Mouse (Mus musculus): ENCODE results near the gene Tnpo1. TPM values are rescaled to one million over a fixed set of nuclear protein-coding genes. Genes with fewer than 3 reads are reported as not detected.

Tnpo1 gene
- polyA plus RNA-seq, 1 experiment from 2014 or later = 41.1 TPM

DNA sequence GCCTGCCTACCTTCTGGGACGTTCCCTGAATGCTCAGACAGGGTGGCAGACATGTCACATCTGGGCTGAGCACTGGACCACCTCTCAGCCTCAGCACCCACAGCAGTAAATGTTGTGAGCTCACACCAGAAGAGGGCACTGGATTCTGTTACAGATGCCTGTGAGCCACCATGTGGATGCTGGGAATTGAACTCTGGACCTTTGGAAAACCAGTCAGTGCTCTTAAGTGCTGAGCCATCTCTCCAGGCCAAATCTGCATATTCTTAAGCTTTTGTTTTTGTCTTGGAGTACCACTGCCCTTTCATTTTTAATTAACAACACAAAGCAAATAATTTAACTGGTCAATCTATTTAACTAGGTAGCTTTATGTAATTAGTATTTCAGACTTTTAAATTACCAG, 44.2 kb downstream of the Tnpo1 start:
- H3K4me3 ChIP-seq (replicated peaks) = no peak overlapping the region
- 91% methylated on average over 1 of the region's 1 CpGs for WGBS
- no peaks in the 10 kb centered on the region for H3K4me1 ChIP-seq
- H3K9ac ChIP-seq (replicated peaks) = no peak overlapping the region
- no peak overlapping the region for H3K4me2 ChIP-seq
- no peaks in the 10 kb centered on the region for H3K9me3 ChIP-seq (replicated peaks)
- ATAC-seq (ENCODE audit: low FRiP score) = no peak
- peaks cover 54% of the 10 kb centered on the region for H3K36me3 ChIP-seq
- no peak overlapping the region for H3K27ac ChIP-seq (replicated peaks)
- no peaks in the 10 kb centered on the region for H3K27me3 ChIP-seq (replicated peaks)

- H3K36me3 ChIP-seq = peaks cover 44% of the 10 kb centered on the region
- no peak for ATAC-seq (ENCODE audit: low FRiP score)
- no peak overlapping the region for H3K9ac ChIP-seq (replicated peaks)
- no peaks in the 10 kb centered on the region for H3K27me3 ChIP-seq (replicated peaks)
- no peaks in the 10 kb centered on the region for H3K9me3 ChIP-seq (replicated peaks)
- H3K27ac ChIP-seq (replicated peaks) = no peak overlapping the region
- H3K4me2 ChIP-seq = no peak overlapping the region
- H3K4me1 ChIP-seq = no peaks in the 10 kb centered on the region
- WGBS = 68% methylated on average over 2 of the region's 2 CpGs
- no peak overlapping the region for H3K4me3 ChIP-seq (replicated peaks)
These were observed 45.8 kb downstream of the Tnpo1 start for GRCm38 (mm10) chr13:98880336-98880735.

GRCm38 (mm10) chr13:98879422-98879821, 46.8 kb downstream of the Tnpo1 start:
- Histone ChIP-seq H3K27me3 (replicated peaks) (no peaks in the 10 kb centered on the region), H3K4me3 (replicated peaks) (no peak overlapping the region), H3K9ac (replicated peaks) (no peak overlapping the region), H3K4me2 (no peak overlapping the region), H3K4me1 (no peaks in the 10 kb centered on the region), H3K27ac (replicated peaks) (no peak overlapping the region), H3K9me3 (replicated peaks) (no peaks in the 10 kb centered on the region), H3K36me3 (peaks cover 46% of the 10 kb centered on the region)
- ATAC-seq (ENCODE audit: low FRiP score) = no peak
- WGBS = 92% methylated on average over 6 of the region's 6 CpGs

- Histone ChIP-seq H3K4me2 (no peak overlapping the region), H3K9ac (replicated peaks) (no peak overlapping the region), H3K36me3 (peaks cover 28% of the 10 kb centered on the region), H3K4me1 (no peaks in the 10 kb centered on the region), H3K4me3 (replicated peaks) (no peak overlapping the region), H3K27me3 (replicated peaks) (no peaks in the 10 kb centered on the region), H3K9me3 (replicated peaks) (no peaks in the 10 kb centered on the region), H3K27ac (replicated peaks) (no peak overlapping the region)
- WGBS = 83% methylated on average over 2 of the region's 2 CpGs
- ATAC-seq (ENCODE audit: low FRiP score) = no peak
These were observed 49.0 kb downstream of the Tnpo1 start for GRCm38 (mm10) chr13:98877165-98877564.

DNA sequence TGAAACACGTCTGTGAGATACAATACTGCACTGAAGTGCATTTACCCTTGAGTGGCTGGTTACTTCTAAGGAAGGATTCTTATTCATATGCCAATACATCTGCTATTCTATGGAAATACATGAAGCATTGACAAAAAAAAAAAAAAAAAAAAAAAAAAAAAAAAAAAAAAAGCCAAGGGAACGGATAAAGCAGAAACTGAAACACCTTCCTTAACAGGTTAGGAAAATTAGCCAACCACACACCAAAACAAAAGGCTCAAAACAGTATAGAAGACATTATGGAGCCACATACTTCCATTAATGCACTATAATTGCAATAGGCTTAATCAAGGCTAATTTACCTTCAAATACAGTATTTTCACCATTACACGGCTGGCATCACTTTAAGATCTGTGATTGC, 51.5 kb downstream of the Tnpo1 start:
- Histone ChIP-seq H3K9ac (replicated peaks) (no peak overlapping the region), H3K27me3 (replicated peaks) (no peaks in the 10 kb centered on the region), H3K4me1 (no peaks in the 10 kb centered on the region), H3K4me2 (no peak overlapping the region), H3K27ac (replicated peaks) (no peak overlapping the region), H3K9me3 (replicated peaks) (no peaks in the 10 kb centered on the region), H3K36me3 (peaks cover 44% of the 10 kb centered on the region), H3K4me3 (replicated peaks) (no peak overlapping the region)
- ATAC-seq (ENCODE audit: low FRiP score) = no peak
- 79% methylated on average over 3 of the region's 3 CpGs for WGBS

DNA sequence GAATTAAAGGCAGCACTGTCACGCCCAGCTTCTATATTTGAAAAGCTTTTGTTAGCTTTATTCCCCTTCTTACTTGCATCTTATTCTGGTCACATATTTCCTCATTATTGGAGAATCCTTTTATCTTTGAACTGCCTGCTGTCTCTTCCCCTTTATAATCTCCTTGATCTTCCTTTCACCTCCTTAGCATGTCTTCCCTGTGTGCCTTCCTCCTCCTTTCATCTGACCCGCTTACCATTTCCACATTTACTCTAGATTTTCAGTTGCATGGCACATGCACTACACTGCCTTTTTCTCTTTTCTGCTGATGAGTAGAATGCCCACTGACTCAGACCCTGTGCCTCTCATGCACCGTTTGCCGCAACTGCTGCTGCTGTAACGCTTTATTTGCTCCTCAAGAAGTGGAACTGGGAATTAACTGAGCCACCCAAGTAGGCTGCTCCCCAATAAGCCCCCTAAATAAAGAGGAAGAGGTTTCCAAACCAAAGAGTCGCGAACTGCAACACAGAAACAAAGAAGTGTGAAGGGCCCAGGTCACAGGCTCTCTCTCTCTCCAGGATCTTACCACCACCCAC, 53.8 kb downstream of the Tnpo1 start:
- Histone ChIP-seq H3K9me3 (replicated peaks) (no peaks in the 10 kb centered on the region), H3K27me3 (replicated peaks) (no peaks in the 10 kb centered on the region), H3K27ac (replicated peaks) (no peak overlapping the region), H3K4me1 (no peaks in the 10 kb centered on the region), H3K36me3 (peaks cover 55% of the 10 kb centered on the region), H3K9ac (replicated peaks) (no peak overlapping the region), H3K4me2 (no peak overlapping the region), H3K4me3 (replicated peaks) (no peak overlapping the region)
- 61% methylated on average over 7 of the region's 7 CpGs for WGBS
- no peak for ATAC-seq (ENCODE audit: low FRiP score)

DNA sequence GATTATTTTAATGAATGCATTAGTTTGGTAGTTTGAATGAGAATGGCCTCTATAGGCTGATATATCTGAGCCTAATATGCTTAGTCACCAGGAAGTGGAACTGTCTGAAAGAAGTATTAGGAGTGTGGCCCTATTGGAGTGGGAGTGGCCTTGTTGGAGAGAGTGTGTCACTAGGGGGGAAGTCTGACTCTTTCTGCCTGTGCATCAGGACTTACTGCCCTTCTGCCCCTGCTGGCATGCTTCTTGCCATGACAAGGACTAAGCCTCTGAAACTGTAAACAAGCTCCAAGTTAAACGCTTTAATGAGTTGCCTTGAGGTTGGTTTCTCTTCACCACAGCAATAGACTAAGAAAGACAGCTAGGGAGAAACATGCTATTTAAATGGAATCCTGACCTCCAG, 54.9 kb downstream of the Tnpo1 start:
- Histone ChIP-seq H3K27ac (replicated peaks) (no peak overlapping the region), H3K4me3 (replicated peaks) (no peak overlapping the region), H3K36me3 (peaks cover 60% of the 10 kb centered on the region), H3K4me1 (no peaks in the 10 kb centered on the region), H3K4me2 (no peak overlapping the region), H3K9me3 (replicated peaks) (no peaks in the 10 kb centered on the region), H3K9ac (replicated peaks) (no peak overlapping the region), H3K27me3 (replicated peaks) (no peaks in the 10 kb centered on the region)
- WGBS = 66% methylated on average over 1 of the region's 1 CpGs
- ATAC-seq (ENCODE audit: low FRiP score) = no peak

GRCm38 (mm10) chr13:98868236-98868923, 57.8 kb downstream of the Tnpo1 start:
- Histone ChIP-seq H3K9ac (replicated peaks) (no peak overlapping the region), H3K36me3 (peaks cover 72% of the 10 kb centered on the region), H3K27me3 (replicated peaks) (no peaks in the 10 kb centered on the region), H3K4me2 (no peak overlapping the region), H3K9me3 (replicated peaks) (no peaks in the 10 kb centered on the region), H3K4me1 (no peaks in the 10 kb centered on the region), H3K4me3 (replicated peaks) (no peak overlapping the region), H3K27ac (replicated peaks) (0 out of 2 replicates have a peak overlapping the region, but pooled peaks have one; percentile 23)
- no peak for ATAC-seq (ENCODE audit: low FRiP score)
- 90% methylated on average over 9 of the region's 9 CpGs for WGBS

DNA sequence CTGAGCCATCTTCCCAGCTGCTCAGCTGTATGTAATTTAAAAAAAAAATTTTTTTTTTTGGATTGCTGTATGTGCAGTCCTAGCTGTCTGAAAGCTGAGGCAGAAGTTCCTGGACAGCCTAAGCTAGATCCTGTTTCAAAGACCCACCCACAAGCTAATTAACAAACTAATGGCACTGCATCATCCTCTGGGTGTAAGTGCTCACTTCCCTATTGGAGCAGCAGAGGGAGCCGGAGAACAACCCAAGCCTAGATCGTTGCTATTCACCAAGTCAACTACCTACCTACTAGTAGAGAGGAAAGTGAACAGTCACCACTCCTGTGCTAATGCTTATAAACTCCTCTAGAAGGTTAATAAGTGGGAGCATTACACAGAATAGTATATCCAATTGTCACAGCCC, 58.4 kb downstream of the Tnpo1 start:
- no peak overlapping the region for H3K4me3 ChIP-seq (replicated peaks)
- no peak overlapping the region for H3K9ac ChIP-seq (replicated peaks)
- no peaks in the 10 kb centered on the region for H3K4me1 ChIP-seq
- H3K27ac ChIP-seq (replicated peaks) = no peak overlapping the region
- H3K4me2 ChIP-seq = no peak overlapping the region
- H3K9me3 ChIP-seq (replicated peaks) = no peaks in the 10 kb centered on the region
- 50% methylated on average over 2 of the region's 2 CpGs for WGBS
- ATAC-seq (ENCODE audit: low FRiP score) = peak; percentile 42; the same call in 1 of the 2 replicates
- peaks cover 77% of the 10 kb centered on the region for H3K36me3 ChIP-seq
- H3K27me3 ChIP-seq (replicated peaks) = no peaks in the 10 kb centered on the region

DNA sequence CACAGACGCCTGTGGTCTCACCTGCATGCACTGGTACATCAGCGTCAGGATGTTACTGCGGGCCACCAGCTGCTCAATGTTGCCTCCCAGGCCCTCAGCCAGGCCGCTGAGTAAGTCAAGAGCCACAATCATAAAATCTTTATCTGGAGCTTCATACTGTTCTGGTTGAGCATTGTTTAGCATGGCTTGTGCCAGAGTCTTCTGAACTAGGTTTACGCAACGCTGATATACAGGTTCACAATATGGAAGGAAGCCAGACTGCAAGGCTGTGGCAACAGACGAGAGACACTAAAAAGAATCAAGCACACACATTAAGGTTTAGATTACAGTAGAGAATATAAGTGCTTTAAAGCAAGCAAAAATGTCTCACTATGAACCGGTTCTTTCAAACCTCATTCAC, 70.9 kb downstream of the Tnpo1 start:
- no peak for ATAC-seq (ENCODE audit: low FRiP score)
- H3K4me2 ChIP-seq = no peak overlapping the region

GRCm38 (mm10) chr13:98845794-98846193, 80.4 kb downstream of the Tnpo1 start:
- Histone ChIP-seq H3K27ac (replicated peaks) (no peak overlapping the region), H3K9me3 (replicated peaks) (no peaks in the 10 kb centered on the region), H3K27me3 (replicated peaks) (no peaks in the 10 kb centered on the region), H3K36me3 (peaks cover 29% of the 10 kb centered on the region), H3K9ac (replicated peaks) (no peak overlapping the region), H3K4me1 (no peaks in the 10 kb centered on the region), H3K4me3 (replicated peaks) (no peak overlapping the region), H3K4me2 (no peak overlapping the region)
- no peak for ATAC-seq (ENCODE audit: low FRiP score)
- 90% methylated on average over 1 of the region's 1 CpGs for WGBS

More for the DNA sequence above, 70.9 kb downstream of the Tnpo1 start:
- Histone ChIP-seq H3K4me3 (replicated peaks) (no peak overlapping the region), H3K4me1 (no peaks in the 10 kb centered on the region), H3K9ac (replicated peaks) (no peak overlapping the region), H3K36me3 (peaks cover 65% of the 10 kb centered on the region), H3K27me3 (replicated peaks) (no peaks in the 10 kb centered on the region), H3K27ac (replicated peaks) (no peak overlapping the region), H3K9me3 (replicated peaks) (no peaks in the 10 kb centered on the region)
- 89% methylated on average over 8 of the region's 8 CpGs for WGBS

GRCm38 (mm10) chr13:98836423-98837088, 89.6 kb downstream of the Tnpo1 start:
- Histone ChIP-seq H3K4me1 (no peaks in the 10 kb centered on the region), H3K36me3 (peaks cover 10% of the 10 kb centered on the region), H3K27me3 (replicated peaks) (no peaks in the 10 kb centered on the region), H3K4me3 (replicated peaks) (no peak overlapping the region), H3K9ac (replicated peaks) (no peak overlapping the region), H3K27ac (replicated peaks) (no peak overlapping the region), H3K4me2 (no peak overlapping the region), H3K9me3 (replicated peaks) (no peaks in the 10 kb centered on the region)
- WGBS = 95% methylated on average over 6 of the region's 6 CpGs
- ATAC-seq (ENCODE audit: low FRiP score) = no peak

Measured in neural tube, embryonic 15.5 days (tissue).